Mouse (Mus musculus) heart, embryonic 14.5 days (tissue): ENCODE data around the gene Urm1. TPM values are rescaled to one million over a fixed set of nuclear protein-coding genes. Genes with fewer than 3 reads are reported as not detected.
"Not testable (repeated sequence)": the region's sequence is repeated elsewhere in the genome, so short reads cannot be mapped to it uniquely, and the experiment has no call there.

ENCODE experiments used
- ATAC-seq: fragments of 200-750 bp; cut with Nextera tagmentation; 2 replicates; pipeline ENCODE4 v1.8.0; 2017; ENCODE audit warnings: low read depth, moderate TSS enrichment; ENCODE audit not compliant: insufficient number of reproducible peaks, insufficient read depth, low FRiP score
- H3K27ac ChIP-seq, 2 experiments: fragments of 200-500 bp in 1 of 2; fragments of 300-500 bp in 1 of 2; sonication (generic) in 1 of 2; replicated peaks in 1 of 2; 2 replicates each; pipeline ENCODE4 v1.5.1; 2012 to 2014; ENCODE audit warnings: low read depth in 2 of 2, low read length in 2 of 2, control low read depth in 1 of 2, mild to moderate bottlenecking in 1 of 2, mixed read lengths in 1 of 2; ENCODE audit not compliant: control insufficient read depth in 1 of 2, insufficient read depth in 1 of 2
- H3K27me3 ChIP-seq: fragments of 300-500 bp; sonication (generic); 2 replicates; pipeline ENCODE4 v1.6.1; 2014; ENCODE audit warnings: mild to moderate bottlenecking, low read length, control low read depth; ENCODE audit not compliant: control insufficient read depth, insufficient read depth
- H3K36me3 ChIP-seq: fragments of 300-500 bp; sonication (generic); 2 replicates; pipeline ENCODE4 v1.6.1; 2014; ENCODE audit warnings: mild to moderate bottlenecking, control low read depth, low read length, mixed read lengths; ENCODE audit not compliant: control insufficient read depth, insufficient read depth
- H3K4me1 ChIP-seq, 2 experiments: fragments of 200-500 bp in 1 of 2; fragments of 300-500 bp in 1 of 2; sonication (generic) in 1 of 2; 2 replicates each; pipeline ENCODE4 v1.6.1; 2012 to 2014; ENCODE audit warnings: low read length in 2 of 2, control low read depth in 1 of 2, mixed read lengths in 1 of 2; ENCODE audit not compliant: control insufficient read depth in 2 of 2, insufficient read depth in 2 of 2
- H3K4me2 ChIP-seq: fragments of 300-500 bp; sonication (generic); 2 replicates; pipeline ENCODE4 v1.6.1; 2014; ENCODE audit warnings: mild to moderate bottlenecking, low read length
- H3K4me3 ChIP-seq, 2 experiments: fragments of 200-500 bp in 1 of 2; fragments of 300-500 bp in 1 of 2; sonication (generic) in 1 of 2; 2 replicates each; pipeline ENCODE4 v1.5.1; 2012 to 2014; ENCODE audit warnings: low read length in 2 of 2, mild to moderate bottlenecking in 2 of 2, control low read depth in 1 of 2, low read depth in 1 of 2, moderate library complexity in 1 of 2; ENCODE audit not compliant: control insufficient read depth in 1 of 2, insufficient read depth in 1 of 2
- H3K9ac ChIP-seq: fragments of 300-500 bp; sonication (generic); 2 replicates; pipeline ENCODE4 v1.6.1; 2014; ENCODE audit warnings: mild to moderate bottlenecking, low read length
- H3K9me3 ChIP-seq: fragments of 300-500 bp; sonication (generic); 2 replicates; pipeline ENCODE4 v1.6.1; 2016; ENCODE audit warnings: low read length, control low read depth; ENCODE audit not compliant: control insufficient read depth
- WGBS: fragments of 180-500 bp; shearing (Covaris S2); extraction: QIAGEN DNeasy Blood & Tissue Kit; methylation state at CpG from one replicate; pipeline ENCODE4 v1.1.7; 2014; 5-methylcytosine and 5-hydroxymethylcytosine counted together
- polyA plus RNA-seq: library from polyadenylated mRNA; unstranded; fragments of >200 nt; fragmentation: Nextera tagmentation; extraction: Ambion mirVana; gene quantifications from 2 replicates; pipeline ENCODE4 v1.2.1, GENCODE M21; 2014

The Urm1 gene
- 14.6 and 17.8 TPM in 2 replicates for polyA plus RNA-seq

DNA sequence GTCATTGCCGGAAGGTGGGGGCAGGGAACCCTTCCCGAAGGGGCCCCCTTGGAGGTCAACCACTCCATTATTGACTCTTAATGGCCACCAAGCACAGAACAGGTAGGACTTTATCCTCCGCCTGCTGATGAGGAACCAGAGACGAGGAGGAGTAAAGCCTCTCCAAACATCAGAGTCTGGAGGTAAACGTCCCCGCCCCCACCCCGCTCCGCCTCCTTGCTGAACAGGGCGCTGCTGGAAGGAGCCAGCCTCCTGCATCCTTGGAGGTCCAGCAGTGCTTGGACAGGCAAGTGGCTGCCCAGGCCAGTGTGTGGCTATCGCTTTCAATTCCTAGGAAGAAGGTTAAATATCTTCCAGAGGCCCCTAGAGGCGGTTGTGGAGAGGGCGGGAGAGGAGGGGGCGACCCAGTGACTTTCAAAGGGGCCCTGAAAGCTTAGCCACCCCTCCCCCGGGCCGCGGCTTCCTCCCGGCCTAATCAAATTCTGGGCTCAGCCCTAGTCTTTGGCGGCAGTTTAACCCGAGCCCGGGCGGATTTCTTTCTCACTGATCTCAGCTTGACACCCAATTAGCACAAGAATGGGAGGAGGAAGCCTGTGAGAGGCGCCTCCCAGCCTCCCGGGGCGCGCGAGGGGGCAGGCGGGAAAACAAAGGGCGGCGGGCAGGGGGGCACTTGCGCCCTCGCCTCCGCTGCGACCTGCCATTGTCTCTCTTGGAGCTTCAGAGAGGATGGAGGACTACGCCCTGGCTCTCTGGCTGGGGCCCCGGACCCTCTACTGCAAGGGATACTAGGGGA lies at the start of gene Urm1:
Gene Urm1 (plus strand): TSS at position 51 of the 793 bp plus-strand sequence.
- peak; percentile 36 for ATAC-seq
- Histone ChIP-seq H3K4me1 (peaks cover 10 to 18% of the 10 kb centered on the region in 2 experiments), H3K27me3 (no peaks in the 10 kb centered on the region), H3K9ac (peak within 1 kb of the TSS; percentile 76), H3K36me3 (peaks cover 10% of the 10 kb centered on the region), H3K4me2 (peak within 1 kb of the TSS; percentile 67), H3K4me3 (peak within 1 kb of the TSS; percentile 41 to 55), H3K27ac (peak within 1 kb of the TSS; percentile 80 to 88), H3K9me3 (no peaks in the 10 kb centered on the region)
- WGBS, result 2% methylated on average over 35 of the region's 35 CpGs

DNA sequence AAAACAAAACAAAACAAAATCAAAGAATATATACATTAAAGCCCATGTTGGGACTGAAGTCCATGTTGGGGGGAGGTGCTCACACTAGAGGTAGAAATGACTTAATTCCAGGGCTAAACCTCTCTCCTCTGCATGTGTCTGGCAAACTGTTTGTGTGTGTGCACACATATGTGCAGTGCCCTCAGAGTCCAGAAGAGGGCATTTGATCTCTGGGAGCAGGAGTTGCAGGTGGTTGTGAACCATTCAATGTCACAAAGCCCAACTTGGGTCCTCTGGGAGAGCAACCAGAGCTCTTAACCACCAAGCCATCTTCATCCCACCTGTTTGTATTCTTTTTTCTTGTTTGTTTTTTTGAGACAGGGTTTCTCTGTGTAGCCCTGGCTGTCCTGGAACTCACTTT lies 49.7 kb upstream of the Urm1 start:
- no peaks in the 10 kb centered on the region for H3K9me3 ChIP-seq
- H3K4me2 ChIP-seq, result no peak overlapping the region
- H3K4me3 ChIP-seq, result no peak overlapping the region
- peaks cover 0 to 2% of the 10 kb centered on the region in 2 experiments; a peak in 2 of 4 replicates for H3K4me1 ChIP-seq
- no peak for ATAC-seq
- H3K27ac ChIP-seq, result no peak overlapping the region
- H3K36me3 ChIP-seq, result no peaks in the 10 kb centered on the region
- no peaks in the 10 kb centered on the region for H3K27me3 ChIP-seq
- no peak overlapping the region for H3K9ac ChIP-seq

DNA sequence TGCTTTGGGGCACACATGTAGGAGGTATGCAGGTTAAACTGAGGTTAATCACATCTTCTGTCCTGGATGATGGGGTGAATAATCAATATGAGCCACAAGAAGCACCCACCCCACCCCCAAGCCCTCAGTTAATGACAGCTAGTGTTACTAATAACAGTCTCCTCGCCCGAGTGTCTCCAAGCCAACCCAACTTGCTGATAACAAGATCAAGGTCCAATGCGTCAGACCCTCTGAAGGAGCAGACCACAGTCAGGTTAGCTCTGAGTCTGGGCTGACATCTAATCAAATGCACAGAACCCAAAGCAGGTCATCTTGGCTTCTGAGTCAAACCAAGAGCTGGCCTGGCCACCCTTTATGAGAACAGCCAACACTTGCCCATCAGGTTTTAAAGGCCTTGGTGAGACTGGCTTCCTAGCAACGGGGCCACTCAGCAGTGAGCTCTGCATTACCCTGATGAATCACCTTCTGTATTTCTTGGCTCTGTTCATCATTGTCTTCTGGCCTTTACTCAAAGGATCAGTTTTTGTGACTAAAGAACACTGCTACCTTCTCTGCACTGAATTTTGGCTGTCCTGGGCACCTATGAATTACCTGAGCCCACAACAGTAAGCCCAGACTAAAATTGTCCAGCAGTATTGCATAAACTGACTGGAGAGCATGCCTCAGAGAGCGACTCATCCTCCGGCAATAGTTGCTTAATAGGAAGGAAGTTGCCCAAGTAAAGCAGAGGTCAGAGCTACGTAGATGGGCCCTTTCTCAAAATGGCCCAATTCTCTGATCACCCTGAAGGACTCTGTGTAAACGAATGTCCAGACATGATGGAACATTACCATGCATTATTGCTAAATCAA lies 48.0 kb upstream of the Urm1 start:
- H3K9ac ChIP-seq, result no peak overlapping the region
- H3K9me3 ChIP-seq, result no peaks in the 10 kb centered on the region
- 63% methylated on average over 8 of the region's 8 CpGs for WGBS
- no peak overlapping the region for H3K4me2 ChIP-seq
- peaks cover 0 to 2% of the 10 kb centered on the region in 2 experiments; a peak in 2 of 4 replicates for H3K4me1 ChIP-seq
- H3K36me3 ChIP-seq, result peaks cover 5% of the 10 kb centered on the region
- no peak for ATAC-seq
- no peak overlapping the region for H3K4me3 ChIP-seq
- H3K27me3 ChIP-seq, result no peaks in the 10 kb centered on the region
- H3K27ac ChIP-seq, result no peak overlapping the region

DNA sequence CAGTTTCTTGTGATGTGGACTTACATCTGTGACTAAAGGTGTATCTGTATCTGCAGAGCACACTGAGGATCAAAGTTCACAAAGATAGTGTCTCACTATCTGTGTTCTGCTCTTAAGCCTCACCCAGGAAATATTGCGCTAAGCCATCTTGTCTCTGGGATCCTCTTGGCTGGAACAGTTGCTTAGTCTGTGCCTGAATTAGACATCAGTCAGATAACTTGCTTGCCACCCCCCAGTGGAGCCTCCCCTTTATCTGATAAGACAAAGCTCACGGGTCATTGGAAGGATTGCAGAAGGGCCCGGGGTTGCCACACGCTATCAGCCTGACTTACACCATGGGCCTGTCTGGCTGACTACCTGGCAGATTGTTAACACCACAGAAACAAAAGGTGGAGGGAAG lies 46.6 kb upstream of the Urm1 start:
- Histone ChIP-seq H3K4me1 (peaks cover 0 to 2% of the 10 kb centered on the region in 2 experiments; a peak in 2 of 4 replicates), H3K36me3 (peaks cover 20% of the 10 kb centered on the region), H3K4me2 (no peak overlapping the region), H3K9me3 (no peaks in the 10 kb centered on the region), H3K27ac (no peak overlapping the region), H3K27me3 (no peaks in the 10 kb centered on the region), H3K4me3 (no peak overlapping the region), H3K9ac (no peak overlapping the region)
- 51% methylated on average over 4 of the region's 4 CpGs for WGBS
- no peak for ATAC-seq

DNA sequence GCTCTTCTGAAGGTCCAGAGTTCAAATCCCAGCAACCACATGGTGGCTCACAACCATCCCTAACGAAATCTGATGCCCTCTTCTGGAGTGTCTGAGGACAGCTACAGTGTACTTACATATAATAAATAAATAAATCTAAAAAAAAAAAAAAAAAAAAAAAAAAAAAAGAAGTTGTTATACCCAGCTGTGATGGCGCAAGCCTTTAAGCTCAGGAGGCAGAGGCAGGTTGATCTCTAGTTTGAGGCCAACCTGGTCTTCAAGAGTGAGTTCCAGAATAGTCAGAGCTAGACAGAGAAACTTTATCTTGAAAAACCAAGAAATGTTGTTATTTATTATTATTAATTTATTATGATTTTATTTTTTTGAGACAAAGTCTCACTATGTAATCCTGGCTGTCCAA lies 38.6 kb upstream of the Urm1 start:
- 88% methylated on average over 2 of the region's 2 CpGs for WGBS
- not testable (repeated sequence) for H3K4me3 ChIP-seq

DNA sequence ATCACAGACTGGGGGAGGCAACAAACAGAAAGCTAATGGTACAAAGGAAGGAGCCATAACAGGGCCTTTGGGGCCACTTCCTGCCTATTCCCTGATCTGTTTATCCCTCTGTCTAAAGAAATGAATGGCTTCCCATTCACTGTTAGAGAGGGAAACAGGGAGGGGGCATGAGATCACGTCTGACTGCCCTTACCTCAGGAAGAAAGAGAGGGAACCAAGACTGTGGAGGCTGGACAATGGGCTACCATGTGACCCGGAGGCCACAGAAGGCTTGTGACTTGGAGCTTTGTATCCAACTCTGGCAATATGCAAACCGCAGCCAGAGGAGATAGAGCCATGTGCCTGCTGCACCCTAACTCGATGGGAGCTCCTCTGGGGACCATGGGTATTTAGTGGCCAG lies 35.6 kb upstream of the Urm1 start:
- no peak overlapping the region for H3K4me3 ChIP-seq
- no peak overlapping the region for H3K27ac ChIP-seq
- peaks cover 68% of the 10 kb centered on the region for H3K36me3 ChIP-seq
- no peaks in the 10 kb centered on the region; the same call in 1 of the 2 replicates for H3K9me3 ChIP-seq
- H3K27me3 ChIP-seq, result no peaks in the 10 kb centered on the region
- no peak for ATAC-seq
- peaks cover 0 to 8% of the 10 kb centered on the region in 2 experiments; a peak in 2 of 4 replicates for H3K4me1 ChIP-seq
- H3K4me2 ChIP-seq, result no peak overlapping the region
- 72% methylated on average over 4 of the region's 4 CpGs for WGBS
- H3K9ac ChIP-seq, result no peak overlapping the region

More for the DNA sequence above, 38.6 kb upstream of the Urm1 start:
- H3K36me3 ChIP-seq, result peaks cover 97% of the 10 kb centered on the region
- not testable (repeated sequence) for H3K4me2 ChIP-seq, H3K27ac ChIP-seq, ATAC-seq, H3K9ac ChIP-seq, H3K27me3 ChIP-seq, H3K9me3 ChIP-seq, H3K4me1 ChIP-seq

DNA sequence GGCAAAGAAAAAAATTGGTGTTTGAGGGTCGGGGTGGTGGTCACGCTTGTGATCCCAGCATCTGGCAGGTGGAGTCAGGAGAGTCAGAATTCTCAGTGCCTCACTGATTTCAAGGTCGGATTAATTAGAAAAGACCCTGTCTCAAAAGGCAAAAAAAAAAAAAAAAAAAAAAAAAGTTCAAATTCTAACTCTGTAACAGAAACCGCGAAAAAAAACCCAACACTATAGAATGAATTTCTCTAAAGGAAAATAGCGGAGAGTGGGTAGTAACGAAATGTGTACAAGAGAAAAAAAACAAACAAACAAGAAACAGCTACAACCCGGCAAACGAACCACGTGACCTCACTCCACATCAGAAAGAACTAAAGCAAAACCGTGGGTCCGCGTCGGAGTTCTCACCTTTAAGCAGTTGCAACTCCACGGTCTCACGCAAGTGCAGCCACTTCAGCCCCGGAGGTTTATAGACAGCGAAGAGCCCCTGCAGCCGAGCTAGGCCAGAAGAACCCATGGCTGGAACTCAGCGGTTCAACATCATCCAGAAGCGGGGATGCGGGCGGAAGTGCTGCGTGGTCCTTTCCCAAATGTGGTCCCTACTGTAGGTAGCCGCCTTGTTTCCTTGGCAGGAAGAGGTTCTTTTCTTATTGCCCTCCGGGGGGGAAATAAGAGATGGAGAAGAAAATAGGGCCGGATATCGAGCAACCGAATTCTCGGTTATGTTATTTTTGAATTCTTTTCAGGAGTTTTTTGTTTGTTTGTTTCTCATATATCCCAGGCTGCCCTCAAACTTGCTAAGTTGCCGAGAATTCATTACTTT lies 32.6 kb upstream of the Urm1 start, which contains the start of gene Coq4:
Gene Coq4 (plus strand): TSS at position 390 of the 814 bp plus-strand sequence.
- H3K27me3 ChIP-seq, result no peaks in the 10 kb centered on the region
- no peaks in the 10 kb centered on the region for H3K9me3 ChIP-seq
- H3K36me3 ChIP-seq, result peaks cover 59% of the 10 kb centered on the region
- peaks cover 0 to 8% of the 10 kb centered on the region in 2 experiments; a peak in 2 of 4 replicates for H3K4me1 ChIP-seq
- peak within 1 kb of the TSS; percentile 93 for H3K4me2 ChIP-seq
- ATAC-seq, result peak; percentile 83
- 2% methylated on average over 31 of the region's 31 CpGs for WGBS
- peak within 1 kb of the TSS; percentile 64 to 90 for H3K4me3 ChIP-seq
- peak within 1 kb of the TSS; percentile 67 to 77 for H3K27ac ChIP-seq
- peak within 1 kb of the TSS; percentile 73 for H3K9ac ChIP-seq
